Mouse (Mus musculus): Measurements from ENCODE around the gene Ptgs1. TPM values are rescaled to one million over a fixed set of nuclear protein-coding genes. Genes with fewer than 3 reads are reported as not detected.

Ptgs1 gene
- total and polyA plus RNA-seq, 3 experiments = 0.13 to 0.66 TPM; not detected in 1

DNA sequence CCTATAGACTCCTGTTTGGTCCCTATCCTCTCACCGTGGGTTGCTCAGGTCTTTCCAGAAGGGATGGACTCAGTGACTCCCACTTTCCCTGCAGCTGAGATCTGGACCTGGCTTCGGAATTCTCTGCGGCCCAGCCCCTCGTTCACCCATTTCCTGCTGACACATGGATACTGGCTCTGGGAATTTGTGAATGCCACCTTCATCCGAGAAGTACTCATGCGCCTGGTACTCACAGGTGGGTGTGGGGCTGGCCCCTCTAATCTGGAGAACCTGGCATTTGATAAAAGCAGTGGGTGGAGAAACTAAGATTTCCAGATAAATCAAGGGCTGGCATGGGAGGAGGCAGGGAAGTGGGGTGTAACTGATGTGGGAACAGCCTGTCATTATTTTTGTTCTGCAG lies 7.3 kb downstream of the Ptgs1 start:
- Histone ChIP-seq H3K4me3 (ENCODE audit: low read depth, low read length) (no peak overlapping the region), H3K27me3 (ENCODE audit: insufficient read depth, low read length) (peaks cover 13% of the 10 kb centered on the region), H3K4me1 (ENCODE audit: insufficient read depth, low read depth, low read length) (no peaks in the 10 kb centered on the region), H3K9me3 (replicated peaks) (0 out of 2 replicates have a peak, but pooled peaks cover 2% of the 10 kb centered on the region), H3K36me3 (replicated peaks) (no peaks in the 10 kb centered on the region)
- DNase-seq (ENCODE audit: low spot score) (no peak), ATAC-seq (ENCODE audit: extremely low read depth, insufficient number of reproducible peaks, low FRiP score, poor library complexity, severe bottlenecking) (no peak)
- TF ChIP-seq POLR2AphosphoS5 (IDR thresholded peaks at IDR 0.05; ENCODE audit: insufficient replicate concordance, low read depth, low read length) (no peak), GATA1 (IDR thresholded peaks at IDR 0.05; ENCODE audit: borderline replicate concordance, low read length) (no peak), GATA2 (IDR thresholded peaks at IDR 0.05; ENCODE audit: borderline replicate concordance, low read depth, low read length) (no peak), CTCF (IDR thresholded peaks at IDR 0.05; ENCODE audit: low read depth, low read length) (no peak), TAL1 (conservative IDR thresholded peaks at IDR 0.05; ENCODE audit: low read depth, low read length) (no peak)

DNA sequence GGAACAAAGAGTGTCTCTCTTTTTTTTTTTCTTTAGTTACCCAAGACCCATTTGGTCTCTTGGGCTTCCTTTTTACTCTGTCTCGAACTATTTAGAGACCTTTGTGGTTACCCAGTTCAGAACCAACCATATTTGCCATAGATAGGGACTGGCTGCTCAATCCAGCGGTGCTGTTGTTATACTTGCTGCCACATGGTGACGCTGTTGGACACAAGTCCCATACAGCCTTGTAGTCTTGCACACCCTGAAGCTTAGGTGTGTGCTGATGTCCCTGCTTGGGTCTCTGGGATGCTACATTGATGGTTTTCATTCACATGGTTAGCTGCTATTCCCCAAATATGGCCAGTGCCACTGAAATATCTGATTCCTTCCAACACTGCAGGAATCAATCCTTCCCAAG lies 8.2 kb downstream of the Ptgs1 start:
- H3K9me3 ChIP-seq (replicated peaks) = 0 out of 2 replicates have a peak, but pooled peaks cover 2% of the 10 kb centered on the region
- ATAC-seq (ENCODE audit: extremely low read depth, insufficient number of reproducible peaks, low FRiP score, poor library complexity, severe bottlenecking) (no peak), DNase-seq (ENCODE audit: low spot score) (no peak)
- peaks cover 12% of the 10 kb centered on the region for H3K27me3 ChIP-seq (ENCODE audit: insufficient read depth, low read length)
- no peaks in the 10 kb centered on the region for H3K4me1 ChIP-seq (ENCODE audit: insufficient read depth, low read depth, low read length)
- H3K36me3 ChIP-seq (replicated peaks) = no peaks in the 10 kb centered on the region
- TF ChIP-seq TAL1 (conservative IDR thresholded peaks at IDR 0.05; ENCODE audit: low read depth, low read length) (no peak), GATA2 (IDR thresholded peaks at IDR 0.05; ENCODE audit: borderline replicate concordance, low read depth, low read length) (no peak), CTCF (IDR thresholded peaks at IDR 0.05; ENCODE audit: low read depth, low read length) (no peak)
- H3K4me3 ChIP-seq (ENCODE audit: low read depth, low read length) = no peak overlapping the region

DNA sequence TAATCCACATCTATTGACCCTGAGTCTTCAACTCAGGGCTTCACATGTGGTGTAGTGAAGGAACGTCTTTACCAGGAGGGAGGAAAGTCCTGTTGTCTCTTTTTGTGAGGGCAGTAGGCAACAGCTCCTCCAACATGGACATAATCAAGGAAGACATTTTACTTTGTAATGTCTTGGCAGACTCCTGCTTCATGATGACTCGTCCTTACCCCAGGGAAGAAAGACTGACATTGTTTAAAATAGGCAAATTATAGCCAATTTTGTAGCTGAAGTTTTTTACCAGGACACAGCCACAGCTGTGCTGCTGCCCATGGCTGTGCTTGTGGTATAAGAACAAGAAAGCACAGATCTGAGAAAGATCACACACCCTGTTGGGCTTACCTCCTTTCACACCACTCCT lies 8.7 kb downstream of the Ptgs1 start:
- no peak overlapping the region for H3K4me3 ChIP-seq (ENCODE audit: low read depth, low read length)
- H3K36me3 ChIP-seq (replicated peaks) = no peaks in the 10 kb centered on the region
- no peaks in the 10 kb centered on the region for H3K4me1 ChIP-seq (ENCODE audit: insufficient read depth, low read depth, low read length)
- no peak for ATAC-seq (ENCODE audit: extremely low read depth, insufficient number of reproducible peaks, low FRiP score, poor library complexity, severe bottlenecking)
- H3K27me3 ChIP-seq (ENCODE audit: insufficient read depth, low read length) = peaks cover 8% of the 10 kb centered on the region
- TF ChIP-seq POLR2AphosphoS5 (IDR thresholded peaks at IDR 0.05; ENCODE audit: insufficient replicate concordance, low read depth, low read length) (no peak), GATA2 (IDR thresholded peaks at IDR 0.05; ENCODE audit: borderline replicate concordance, low read depth, low read length) (no peak)
- DNase-seq (ENCODE audit: low spot score) = no peak
- H3K9me3 ChIP-seq (replicated peaks) = 0 out of 2 replicates have a peak, but pooled peaks cover 2% of the 10 kb centered on the region

DNA sequence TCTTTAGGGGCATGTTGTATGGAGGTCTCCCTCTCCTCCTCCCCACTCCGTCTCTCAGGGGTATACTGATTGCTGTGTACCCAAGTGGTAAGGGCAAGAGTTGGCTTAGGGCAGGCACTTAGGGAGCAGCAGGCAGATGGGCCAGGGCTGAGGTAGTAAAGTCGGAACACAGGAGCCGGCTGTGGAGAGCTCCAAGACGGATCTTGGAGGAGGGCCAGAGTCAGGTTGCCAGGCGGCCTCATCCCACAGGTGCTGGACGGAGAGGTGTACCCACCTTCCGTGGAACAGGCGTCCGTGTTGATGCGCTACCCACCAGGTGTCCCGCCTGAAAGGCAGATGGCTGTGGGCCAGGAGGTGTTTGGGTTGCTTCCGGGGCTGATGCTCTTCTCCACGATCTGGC lies 12.3 kb downstream of the Ptgs1 start:
- no peak overlapping the region for H3K4me3 ChIP-seq (ENCODE audit: low read depth, low read length)
- H3K4me1 ChIP-seq (ENCODE audit: insufficient read depth, low read depth, low read length) = no peaks in the 10 kb centered on the region
- H3K9me3 ChIP-seq (replicated peaks) = 0 out of 2 replicates have a peak, but pooled peaks cover 2% of the 10 kb centered on the region
- H3K36me3 ChIP-seq (replicated peaks) = no peaks in the 10 kb centered on the region
- TF ChIP-seq GATA1 (IDR thresholded peaks at IDR 0.05; ENCODE audit: borderline replicate concordance, low read length) (no peak), GATA2 (IDR thresholded peaks at IDR 0.05; ENCODE audit: borderline replicate concordance, low read depth, low read length) (no peak)
- no peak for DNase-seq (ENCODE audit: low spot score)
- ATAC-seq (ENCODE audit: extremely low read depth, insufficient number of reproducible peaks, low FRiP score, poor library complexity, severe bottlenecking) = no peak
- peaks cover 3% of the 10 kb centered on the region for H3K27me3 ChIP-seq (ENCODE audit: insufficient read depth, low read length)

DNA sequence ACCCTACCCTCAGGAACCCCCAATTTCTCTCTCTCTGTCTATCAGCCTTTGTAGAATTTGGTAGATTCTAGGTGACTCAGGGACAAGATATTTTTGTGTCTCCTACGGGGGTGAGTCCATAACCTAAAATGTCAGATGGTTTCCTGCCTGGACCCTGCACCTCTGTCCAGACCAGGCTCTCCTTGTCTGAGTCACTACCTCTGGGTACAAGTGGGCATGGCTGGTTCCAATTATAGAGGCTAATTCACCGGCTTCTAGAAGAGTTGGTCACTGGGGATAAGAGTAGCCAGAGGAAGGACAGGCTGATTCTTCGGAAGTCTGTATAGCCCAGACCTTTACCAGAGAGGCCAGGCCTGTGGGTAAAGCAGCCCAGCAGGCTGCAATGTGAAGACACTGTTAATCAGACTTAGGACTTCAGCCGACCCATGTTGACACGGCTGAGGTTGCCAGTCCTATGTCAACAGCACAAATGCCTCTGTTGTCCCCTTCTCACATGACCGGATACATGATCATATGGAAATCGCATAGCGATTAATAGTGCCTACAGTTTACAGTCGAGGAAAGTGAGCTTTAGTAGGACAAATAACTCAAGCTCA lies 13.2 kb downstream of the Ptgs1 start:
- Histone ChIP-seq H3K4me3 (ENCODE audit: low read depth, low read length) (no peak overlapping the region), H3K9me3 (replicated peaks) (0 out of 2 replicates have a peak, but pooled peaks cover 2% of the 10 kb centered on the region), H3K27me3 (ENCODE audit: insufficient read depth, low read length) (peaks cover 3% of the 10 kb centered on the region), H3K36me3 (replicated peaks) (no peaks in the 10 kb centered on the region), H3K4me1 (ENCODE audit: insufficient read depth, low read depth, low read length) (no peaks in the 10 kb centered on the region)
- no peak for TF ChIP-seq POLR2AphosphoS5 (IDR thresholded peaks at IDR 0.05; ENCODE audit: insufficient replicate concordance, low read depth, low read length)
- DNase-seq (ENCODE audit: low spot score) = no peak
- ATAC-seq (ENCODE audit: extremely low read depth, insufficient number of reproducible peaks, low FRiP score, poor library complexity, severe bottlenecking) = no peak

DNA sequence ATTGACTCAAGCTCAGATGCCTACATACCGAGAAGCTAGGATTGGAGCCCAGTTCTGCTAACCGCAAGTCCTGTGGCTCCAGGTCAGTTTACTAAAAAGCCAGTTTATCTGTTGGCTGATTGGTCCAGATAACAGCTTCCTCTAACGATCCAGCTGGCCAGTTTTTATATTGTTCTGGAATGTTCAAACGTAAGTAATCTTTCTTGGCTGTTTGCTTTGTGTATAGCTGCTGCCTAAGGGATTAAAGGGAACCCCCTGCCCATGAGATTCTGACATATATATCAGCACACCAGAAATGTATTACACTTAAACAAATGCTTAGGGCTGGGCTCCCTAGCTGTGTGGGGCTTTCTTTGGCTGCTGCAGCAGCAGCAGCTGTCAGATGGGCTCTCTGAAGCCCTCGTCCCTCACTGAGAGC lies 13.7 kb downstream of the Ptgs1 start:
- no peaks in the 10 kb centered on the region for H3K4me1 ChIP-seq (ENCODE audit: insufficient read depth, low read depth, low read length)

DNA sequence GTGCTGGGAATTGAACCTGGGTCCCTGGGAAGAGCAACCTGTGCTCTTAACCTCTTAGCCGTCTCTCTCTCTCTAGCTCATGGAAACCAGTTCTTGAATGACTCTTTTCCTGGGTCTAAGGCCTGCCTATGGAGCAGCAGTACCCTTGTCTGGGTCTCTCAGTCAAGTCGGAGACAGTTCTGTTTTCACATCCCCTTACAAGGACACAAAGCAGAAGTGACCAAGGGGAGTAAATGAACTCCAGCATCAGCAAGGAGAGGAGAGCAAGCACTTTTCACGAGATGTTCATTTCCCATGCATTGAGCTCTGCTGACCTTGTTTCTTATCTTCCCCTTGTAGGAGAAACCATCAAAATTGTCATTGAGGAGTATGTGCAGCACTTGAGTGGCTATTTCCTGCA lies 14.5 kb downstream of the Ptgs1 start:
- H3K9me3 ChIP-seq (replicated peaks) = no peaks in the 10 kb centered on the region
- no peaks in the 10 kb centered on the region for H3K36me3 ChIP-seq (replicated peaks)
- ATAC-seq (ENCODE audit: extremely low read depth, insufficient number of reproducible peaks, low FRiP score, poor library complexity, severe bottlenecking) (no peak), DNase-seq (ENCODE audit: low spot score) (no peak)
- no peak overlapping the region for H3K4me3 ChIP-seq (ENCODE audit: low read depth, low read length)
- TF ChIP-seq GATA2 (IDR thresholded peaks at IDR 0.05; ENCODE audit: borderline replicate concordance, low read depth, low read length) = no peak
- peaks cover 6% of the 10 kb centered on the region for H3K27me3 ChIP-seq (ENCODE audit: insufficient read depth, low read length)
- no peaks in the 10 kb centered on the region for H3K4me1 ChIP-seq (ENCODE audit: insufficient read depth, low read depth, low read length)

More for the DNA sequence above, 13.7 kb downstream of the Ptgs1 start:
- DNase-seq (ENCODE audit: low spot score) (no peak), ATAC-seq (ENCODE audit: extremely low read depth, insufficient number of reproducible peaks, low FRiP score, poor library complexity, severe bottlenecking) (no peak)
- H3K27me3 ChIP-seq (ENCODE audit: insufficient read depth, low read length) = peaks cover 4% of the 10 kb centered on the region
- H3K4me3 ChIP-seq (ENCODE audit: low read depth, low read length) = no peak overlapping the region
- H3K9me3 ChIP-seq (replicated peaks) = no peaks in the 10 kb centered on the region
- H3K36me3 ChIP-seq (replicated peaks) = no peaks in the 10 kb centered on the region
- TF ChIP-seq POLR2AphosphoS5 (IDR thresholded peaks at IDR 0.05; ENCODE audit: insufficient replicate concordance, low read depth, low read length) = no peak
- no peak for TF ChIP-seq GATA2 (IDR thresholded peaks at IDR 0.05; ENCODE audit: borderline replicate concordance, low read depth, low read length)
- no peak for TF ChIP-seq GATA1 (IDR thresholded peaks at IDR 0.05; ENCODE audit: borderline replicate concordance, low read length)
- TF ChIP-seq CTCF (IDR thresholded peaks at IDR 0.05; ENCODE audit: low read depth, low read length) = no peak
- TF ChIP-seq TAL1 (conservative IDR thresholded peaks at IDR 0.05; ENCODE audit: low read depth, low read length) = no peak
